Mouse (Mus musculus): ENCODE measurements around the gene Pp2d1. TPM values are rescaled to one million over a fixed set of nuclear protein-coding genes. Genes with fewer than 3 reads are reported as not detected.

Gene Pp2d1
- polyA plus RNA-seq, 1 experiment = 0.04 TPM

- no peaks in the 10 kb centered on the region for H3K79me3 ChIP-seq (ENCODE audit: low read depth)
- TF ChIP-seq CTCF (IDR thresholded peaks at IDR 0.05; ENCODE audit: control insufficient read depth, insufficient read depth, insufficient read length) (no peak), FOSL1 (IDR thresholded peaks at IDR 0.05; ENCODE audit: insufficient read depth, low read length, poor library complexity, severe bottlenecking) (no peak), MYOG (IDR thresholded peaks at IDR 0.05; ENCODE audit: control insufficient read depth, extremely low read depth, insufficient read length) (no peak), MAX (IDR thresholded peaks at IDR 0.05) (no peak), USF1 (IDR thresholded peaks at IDR 0.05; ENCODE audit: low read depth) (no peak), MYOD1 (IDR thresholded peaks at IDR 0.05; ENCODE audit: control insufficient read depth, insufficient read length, low read depth) (no peak), CEBPB (IDR thresholded peaks at IDR 0.05; ENCODE audit: low read depth) (no peak)
- H3K27me3 ChIP-seq (ENCODE audit: control insufficient read depth, insufficient read depth, insufficient read length) = no peaks in the 10 kb centered on the region
- H3K4me3 ChIP-seq (ENCODE audit: insufficient read depth, poor library complexity, severe bottlenecking) = no peak overlapping the region
- H3K79me2 ChIP-seq (ENCODE audit: control insufficient read depth, insufficient read depth) = no peaks in the 10 kb centered on the region
- no peaks in the 10 kb centered on the region for H3K36me3 ChIP-seq (ENCODE audit: control insufficient read depth, insufficient read depth)
- H3ac ChIP-seq (ENCODE audit: control insufficient read depth, insufficient read length, low read depth) = no peak overlapping the region
Observed at GRCm38 (mm10) chr17:53543591-53544324, 4.5 kb upstream of the Pp2d1 start.

GRCm38 (mm10) chr17:53542536-53542935 is 3.3 kb upstream of the Pp2d1 start:
- no peak overlapping the region for H3ac ChIP-seq (ENCODE audit: control insufficient read depth, insufficient read length, low read depth)
- no peak overlapping the region for H3K4me3 ChIP-seq (ENCODE audit: insufficient read depth, poor library complexity, severe bottlenecking)
- no peak for TF ChIP-seq USF1 (IDR thresholded peaks at IDR 0.05; ENCODE audit: low read depth)

GRCm38 (mm10) chr17:53532425-53532824 is 6.8 kb downstream of the Pp2d1 start:
- H3K79me3 ChIP-seq (ENCODE audit: low read depth) = no peaks in the 10 kb centered on the region
- no peaks in the 10 kb centered on the region for H3K27me3 ChIP-seq (ENCODE audit: control insufficient read depth, insufficient read depth, insufficient read length)
- TF ChIP-seq MYOG (IDR thresholded peaks at IDR 0.05; ENCODE audit: control insufficient read depth, extremely low read depth, insufficient read length) (no peak), CTCF (IDR thresholded peaks at IDR 0.05; ENCODE audit: control insufficient read depth, insufficient read depth, insufficient read length) (no peak), CEBPB (IDR thresholded peaks at IDR 0.05; ENCODE audit: low read depth) (no peak), MYOD1 (IDR thresholded peaks at IDR 0.05; ENCODE audit: control insufficient read depth, insufficient read length, low read depth) (no peak), FOSL1 (IDR thresholded peaks at IDR 0.05; ENCODE audit: insufficient read depth, low read length, poor library complexity, severe bottlenecking) (no peak)
- no peaks in the 10 kb centered on the region for H3K79me2 ChIP-seq (ENCODE audit: control insufficient read depth, insufficient read depth)
- no peak overlapping the region for H3ac ChIP-seq (ENCODE audit: control insufficient read depth, insufficient read length, low read depth)
- no peak overlapping the region for H3K4me3 ChIP-seq (ENCODE audit: insufficient read depth, poor library complexity, severe bottlenecking)
- no peaks in the 10 kb centered on the region for H3K36me3 ChIP-seq (ENCODE audit: control insufficient read depth, insufficient read depth)

More at GRCm38 (mm10) chr17:53542536-53542935, 3.3 kb upstream of the Pp2d1 start:
- Histone ChIP-seq H3K27me3 (ENCODE audit: control insufficient read depth, insufficient read depth, insufficient read length) (no peaks in the 10 kb centered on the region), H3K36me3 (ENCODE audit: control insufficient read depth, insufficient read depth) (no peaks in the 10 kb centered on the region), H3K79me3 (ENCODE audit: low read depth) (no peaks in the 10 kb centered on the region), H3K79me2 (ENCODE audit: control insufficient read depth, insufficient read depth) (no peaks in the 10 kb centered on the region)

GRCm38 (mm10) chr17:53531160-53531559 is 8.1 kb downstream of the Pp2d1 start:
- Histone ChIP-seq H3K79me3 (ENCODE audit: low read depth) (no peaks in the 10 kb centered on the region), H3K4me3 (ENCODE audit: insufficient read depth, poor library complexity, severe bottlenecking) (no peak overlapping the region), H3ac (ENCODE audit: control insufficient read depth, insufficient read length, low read depth) (no peak overlapping the region), H3K27me3 (ENCODE audit: control insufficient read depth, insufficient read depth, insufficient read length) (no peaks in the 10 kb centered on the region), H3K36me3 (ENCODE audit: control insufficient read depth, insufficient read depth) (no peaks in the 10 kb centered on the region), H3K79me2 (ENCODE audit: control insufficient read depth, insufficient read depth) (no peaks in the 10 kb centered on the region)
- TF ChIP-seq MYOG (IDR thresholded peaks at IDR 0.05; ENCODE audit: control insufficient read depth, extremely low read depth, insufficient read length) = no peak
- TF ChIP-seq CEBPB (IDR thresholded peaks at IDR 0.05; ENCODE audit: low read depth) = no peak
- TF ChIP-seq CTCF (IDR thresholded peaks at IDR 0.05; ENCODE audit: control insufficient read depth, insufficient read depth, insufficient read length) = no peak
- TF ChIP-seq MYOD1 (IDR thresholded peaks at IDR 0.05; ENCODE audit: control insufficient read depth, insufficient read length, low read depth) = no peak
- TF ChIP-seq USF1 (IDR thresholded peaks at IDR 0.05; ENCODE audit: low read depth) = no peak
- no peak for TF ChIP-seq FOSL1 (IDR thresholded peaks at IDR 0.05; ENCODE audit: insufficient read depth, low read length, poor library complexity, severe bottlenecking)
- no peak for TF ChIP-seq MAX (IDR thresholded peaks at IDR 0.05)

- Histone ChIP-seq H3ac (ENCODE audit: control insufficient read depth, insufficient read length, low read depth) (no peak overlapping the region), H3K27me3 (ENCODE audit: control insufficient read depth, insufficient read depth, insufficient read length) (no peaks in the 10 kb centered on the region), H3K4me3 (ENCODE audit: insufficient read depth, poor library complexity, severe bottlenecking) (no peak overlapping the region), H3K79me2 (ENCODE audit: control insufficient read depth, insufficient read depth) (no peaks in the 10 kb centered on the region), H3K36me3 (ENCODE audit: control insufficient read depth, insufficient read depth) (no peaks in the 10 kb centered on the region), H3K79me3 (ENCODE audit: low read depth) (no peaks in the 10 kb centered on the region)
- TF ChIP-seq MYOG (IDR thresholded peaks at IDR 0.05; ENCODE audit: control insufficient read depth, extremely low read depth, insufficient read length) (no peak), USF1 (IDR thresholded peaks at IDR 0.05; ENCODE audit: low read depth) (no peak), MYOD1 (IDR thresholded peaks at IDR 0.05; ENCODE audit: control insufficient read depth, insufficient read length, low read depth) (no peak), CEBPB (IDR thresholded peaks at IDR 0.05; ENCODE audit: low read depth) (no peak), FOSL1 (IDR thresholded peaks at IDR 0.05; ENCODE audit: insufficient read depth, low read length, poor library complexity, severe bottlenecking) (no peak), MAX (IDR thresholded peaks at IDR 0.05) (no peak), CTCF (IDR thresholded peaks at IDR 0.05; ENCODE audit: control insufficient read depth, insufficient read depth, insufficient read length) (no peak)
Observed at GRCm38 (mm10) chr17:53528034-53528433, 11.2 kb downstream of the Pp2d1 start.

- no peaks in the 10 kb centered on the region for H3K79me3 ChIP-seq (ENCODE audit: low read depth)
- TF ChIP-seq MYOD1 (IDR thresholded peaks at IDR 0.05; ENCODE audit: control insufficient read depth, insufficient read length, low read depth) (no peak), MAX (IDR thresholded peaks at IDR 0.05) (no peak), MYOG (IDR thresholded peaks at IDR 0.05; ENCODE audit: control insufficient read depth, extremely low read depth, insufficient read length) (no peak), USF1 (IDR thresholded peaks at IDR 0.05; ENCODE audit: low read depth) (no peak), CEBPB (IDR thresholded peaks at IDR 0.05; ENCODE audit: low read depth) (no peak), FOSL1 (IDR thresholded peaks at IDR 0.05; ENCODE audit: insufficient read depth, low read length, poor library complexity, severe bottlenecking) (no peak), CTCF (IDR thresholded peaks at IDR 0.05; ENCODE audit: control insufficient read depth, insufficient read depth, insufficient read length) (no peak)
Observed at GRCm38 (mm10) chr17:53520509-53520908, 18.7 kb downstream of the Pp2d1 start.

More at GRCm38 (mm10) chr17:53520509-53520908, 18.7 kb downstream of the Pp2d1 start:
- H3K36me3 ChIP-seq (ENCODE audit: control insufficient read depth, insufficient read depth) = peaks cover 4% of the 10 kb centered on the region
- H3K79me2 ChIP-seq (ENCODE audit: control insufficient read depth, insufficient read depth) = no peaks in the 10 kb centered on the region
- H3K4me3 ChIP-seq (ENCODE audit: insufficient read depth, poor library complexity, severe bottlenecking) = no peak overlapping the region
- H3K27me3 ChIP-seq (ENCODE audit: control insufficient read depth, insufficient read depth, insufficient read length) = no peaks in the 10 kb centered on the region
- H3ac ChIP-seq (ENCODE audit: control insufficient read depth, insufficient read length, low read depth) = no peak overlapping the region
